Mouse (Mus musculus): ENCODE data around the gene Fam229a.

Gene Fam229a

DNA sequence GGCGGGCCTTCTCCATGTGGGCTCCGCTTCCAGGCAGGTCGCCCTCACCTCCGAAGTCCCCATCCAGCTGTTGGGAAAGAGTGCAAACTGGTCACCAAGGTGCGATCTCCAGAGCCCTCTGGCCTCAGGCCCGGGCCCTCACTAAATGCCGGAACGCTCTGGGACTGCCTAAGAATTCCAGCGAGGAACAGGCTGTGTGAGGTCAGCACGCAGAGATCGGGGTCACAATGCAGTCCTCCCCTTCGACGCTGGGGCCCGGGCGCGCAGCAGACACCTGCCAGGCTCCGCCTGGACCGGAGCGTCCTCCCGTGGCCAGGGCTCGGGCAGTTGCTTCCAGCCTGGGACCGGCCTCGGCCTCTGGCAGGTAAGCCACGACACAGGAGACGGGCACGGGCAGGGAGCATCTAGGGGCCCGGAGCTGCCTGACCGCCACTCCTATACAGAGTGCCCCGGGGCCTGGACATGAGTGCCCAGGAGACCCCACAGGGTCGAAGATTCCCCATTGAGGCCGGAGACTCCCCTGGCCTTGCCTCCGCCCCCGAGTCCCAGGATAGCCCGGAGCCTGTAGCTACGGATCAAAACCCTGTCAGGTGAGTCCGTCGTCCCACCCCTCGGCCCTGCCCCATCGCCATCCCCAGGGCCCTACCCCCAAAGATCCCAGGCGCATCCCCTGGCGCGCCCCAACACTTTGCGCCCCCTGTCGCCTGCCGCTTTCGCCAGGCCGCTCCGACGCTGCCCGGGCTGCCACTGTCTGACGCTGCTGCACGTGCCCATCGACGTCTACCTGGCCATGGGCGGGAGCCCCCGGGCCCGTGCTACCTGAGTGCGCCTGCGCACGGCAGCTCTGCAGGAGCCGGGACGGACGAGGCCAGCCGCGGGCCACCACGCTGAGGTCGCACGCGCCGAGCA lies at the start of gene Fam229a, which contains the start of gene Tssk3:
Gene Fam229a (plus strand): TSS at position 219 of the 909 bp plus-strand sequence.
Gene Tssk3 (minus strand): TSS at position 51 of the 909 bp plus-strand sequence.
- in situ Hi-C loops (cut with MboI; ENCODE audit: low pct_unique_long_range_greater_than_20kb in 1 of 2, low sequenced_read_pairs in 2 of 2, unreplicated experiment in 1 of 2): no loop called here

DNA sequence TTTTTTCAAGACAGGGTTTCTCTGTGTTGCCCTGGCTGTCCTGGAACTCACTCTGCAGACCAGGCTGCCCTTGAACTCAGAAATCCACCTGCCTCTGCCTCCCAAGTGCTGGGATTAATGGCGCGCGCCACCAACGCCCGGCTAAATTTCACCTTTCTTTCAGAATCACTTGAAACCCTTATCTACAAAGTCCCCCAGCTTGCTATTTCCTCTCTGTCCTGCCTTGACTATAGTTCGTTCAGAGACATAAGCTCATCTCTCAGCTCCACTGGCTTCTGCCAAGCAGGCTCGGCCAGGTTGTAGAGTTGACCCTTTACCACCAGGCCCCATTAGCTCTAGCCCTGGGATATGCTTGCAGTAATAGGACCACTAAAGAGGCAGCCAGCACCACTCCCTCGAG lies 43.6 kb upstream of the Fam229a start:
- in situ Hi-C loops (cut with MboI; ENCODE audit: low pct_unique_long_range_greater_than_20kb in 1 of 2, low sequenced_read_pairs in 2 of 2, unreplicated experiment in 1 of 2): no loop called here

DNA sequence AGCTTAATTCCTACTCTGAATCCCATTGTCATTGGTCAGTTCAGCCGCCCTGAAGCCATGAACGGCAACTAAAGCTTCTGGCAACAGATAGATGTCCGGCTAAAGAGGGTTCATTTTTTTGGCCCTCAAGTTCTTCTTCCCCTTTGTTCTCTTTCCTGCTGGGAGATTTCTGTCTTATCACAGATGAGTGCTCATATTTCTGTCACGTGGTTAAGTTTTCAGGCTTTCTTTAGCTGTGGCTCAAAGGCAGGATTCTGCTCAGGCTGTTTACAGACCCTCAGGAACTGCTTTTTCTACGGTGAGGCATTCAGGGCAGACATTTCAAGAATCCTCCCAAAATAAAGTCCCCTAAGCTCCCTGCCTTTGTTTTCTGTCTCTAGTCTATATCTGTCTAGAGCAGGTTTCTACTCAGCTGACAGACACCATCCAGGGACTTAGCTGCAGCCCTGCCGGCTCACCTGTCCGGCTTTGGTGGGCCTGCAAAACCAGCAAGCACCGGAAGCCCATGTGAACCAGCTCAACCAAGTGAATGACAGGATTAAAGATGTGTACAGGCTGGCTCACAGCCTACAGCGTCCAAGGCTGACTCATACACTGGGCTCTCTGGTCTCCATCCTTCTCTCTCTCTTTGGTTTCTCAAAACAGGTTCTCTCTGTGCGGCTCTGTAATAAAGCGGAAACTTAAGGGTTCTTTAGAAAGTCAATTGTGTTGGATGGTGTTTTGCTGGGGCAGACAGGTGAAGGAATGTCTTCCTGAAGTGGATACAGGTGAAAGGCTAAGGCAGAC lies 43.0 kb upstream of the Fam229a start:
- in situ Hi-C loops (cut with MboI; ENCODE audit: low pct_unique_long_range_greater_than_20kb in 1 of 2, low sequenced_read_pairs in 2 of 2, unreplicated experiment in 1 of 2): no loop called here

DNA sequence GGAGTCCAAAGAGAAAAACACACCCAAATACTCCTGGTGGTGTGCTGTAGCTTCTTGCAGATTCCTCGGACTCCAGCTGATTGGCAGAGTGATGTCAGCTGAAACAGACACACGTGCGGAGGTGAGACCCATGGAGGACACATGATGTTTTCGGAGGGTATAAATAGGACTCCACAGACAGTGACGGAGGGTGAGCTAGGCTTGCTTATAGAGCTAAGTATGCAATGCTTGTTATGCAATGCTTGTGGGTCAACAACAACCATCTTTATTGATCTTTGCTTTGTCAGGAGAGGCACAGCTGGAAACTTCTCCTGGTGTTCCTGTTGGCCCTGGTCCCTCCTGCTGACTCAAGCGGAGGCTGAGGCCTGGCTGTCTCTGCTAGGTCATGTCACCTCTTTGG lies 42.3 kb upstream of the Fam229a start:
- in situ Hi-C loops (cut with MboI; ENCODE audit: low pct_unique_long_range_greater_than_20kb in 1 of 2, low sequenced_read_pairs in 2 of 2, unreplicated experiment in 1 of 2): no loop called here

DNA sequence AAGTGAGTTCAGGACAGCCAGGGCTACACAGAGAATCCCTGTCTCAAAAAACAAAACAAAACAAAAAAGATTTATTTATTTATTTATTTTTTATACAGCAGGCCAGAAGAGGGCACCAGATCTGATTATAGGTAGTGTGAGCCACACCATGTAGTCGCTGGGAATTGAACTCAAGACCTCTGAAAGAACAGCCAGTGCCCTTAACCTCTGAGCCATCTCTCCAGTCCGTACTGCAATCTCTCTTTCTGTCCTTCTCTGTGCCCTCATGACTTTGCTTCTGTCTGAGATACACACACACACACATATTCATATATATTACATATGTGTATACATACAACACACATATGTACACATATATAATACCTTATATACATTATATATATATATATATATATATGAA lies 40.1 kb upstream of the Fam229a start:
- in situ Hi-C loops (cut with MboI; ENCODE audit: low pct_unique_long_range_greater_than_20kb in 1 of 2, low sequenced_read_pairs in 2 of 2, unreplicated experiment in 1 of 2): loop anchor here in 1 of 2 experiments (10.0 kb wide), 1 partner anchor 236 kb away; no protein-coding TSS in a partner anchor

DNA sequence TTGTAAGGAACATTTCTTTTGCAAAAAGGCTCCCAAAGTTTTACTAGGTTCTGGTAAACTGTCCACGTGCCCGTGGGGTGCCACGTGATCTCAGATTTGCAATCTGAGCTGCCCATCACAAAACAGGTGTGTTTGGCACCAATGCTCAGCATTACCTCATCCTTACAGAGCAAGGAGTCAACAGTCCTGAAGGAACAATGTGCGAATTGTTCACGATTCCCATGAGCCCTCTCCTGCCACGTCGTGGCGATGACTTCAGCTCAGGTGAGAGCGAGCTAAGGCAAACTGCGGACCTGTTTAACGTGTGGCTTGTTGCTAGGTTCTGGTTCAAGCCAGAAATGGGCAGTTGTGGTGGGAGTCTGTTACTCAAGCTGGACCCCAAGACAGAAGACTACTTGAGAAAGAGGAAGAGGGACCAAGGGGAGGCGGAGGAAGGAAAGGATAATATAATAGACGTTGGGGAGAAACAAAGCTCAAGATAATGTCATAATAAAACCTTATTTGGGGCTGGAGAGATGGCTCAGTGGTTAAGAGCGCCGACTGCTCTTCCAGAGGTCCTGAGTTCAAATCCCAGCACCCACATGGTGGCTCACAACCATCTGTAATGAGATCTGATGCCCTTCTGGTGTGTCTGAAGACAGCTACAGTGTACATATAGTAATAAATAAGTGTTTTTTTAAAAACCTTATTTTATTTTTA lies 39.4 kb upstream of the Fam229a start:
- in situ Hi-C loops (cut with MboI; ENCODE audit: low pct_unique_long_range_greater_than_20kb in 1 of 2, low sequenced_read_pairs in 2 of 2, unreplicated experiment in 1 of 2): loop anchor here in 1 of 2 experiments (10.0 kb wide), 1 partner anchor 237 kb away; no protein-coding TSS in a partner anchor

DNA sequence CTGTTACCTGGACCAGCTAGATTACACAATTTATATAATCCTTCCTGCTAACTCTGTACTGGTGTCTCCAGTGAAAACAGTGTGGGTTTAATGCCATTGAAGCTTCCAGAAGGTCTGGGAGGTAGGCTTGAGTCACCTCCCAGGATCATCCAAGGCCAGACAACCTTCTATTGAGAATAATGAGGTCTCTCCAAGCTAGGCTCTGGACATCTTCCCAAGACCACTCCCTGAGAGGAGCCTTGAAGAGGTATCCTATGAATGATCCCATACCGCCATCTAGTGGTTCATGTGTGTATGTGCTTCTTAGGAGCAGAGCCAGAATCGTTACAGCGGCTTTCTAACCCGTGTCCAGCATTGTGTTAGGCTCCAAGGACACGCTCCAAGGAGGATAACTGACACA lies 35.7 kb upstream of the Fam229a start:
- in situ Hi-C loops (cut with MboI; ENCODE audit: low pct_unique_long_range_greater_than_20kb in 1 of 2, low sequenced_read_pairs in 2 of 2, unreplicated experiment in 1 of 2): loop anchor here (5.0 to 10.0 kb wide), 3 partner anchors 103 to 240 kb away; no protein-coding TSS in a partner anchor

DNA sequence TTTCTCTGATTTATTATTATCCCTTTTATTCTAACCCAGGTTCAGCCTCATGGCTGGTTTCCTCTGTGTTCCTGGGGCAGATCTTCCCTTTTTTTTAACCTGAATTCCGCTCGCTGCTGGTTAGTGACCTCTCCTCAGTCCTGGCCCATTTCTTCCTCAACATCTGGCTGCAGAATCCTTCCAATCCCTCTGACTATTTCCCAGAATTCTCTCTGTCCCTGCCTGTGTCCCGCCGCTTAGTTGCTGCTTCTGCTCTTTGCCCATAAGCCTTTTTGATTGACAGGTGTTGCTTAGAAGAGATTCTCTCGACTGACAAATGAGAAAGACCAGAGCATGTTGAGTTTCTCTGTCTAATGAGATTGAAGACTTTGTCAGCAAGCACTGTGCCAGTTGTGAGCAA lies 34.9 kb upstream of the Fam229a start:
- in situ Hi-C loops (cut with MboI; ENCODE audit: low pct_unique_long_range_greater_than_20kb in 1 of 2, low sequenced_read_pairs in 2 of 2, unreplicated experiment in 1 of 2): loop anchor here (5.0 to 10.0 kb wide), 3 partner anchors 104 to 241 kb away; no protein-coding TSS in a partner anchor

DNA sequence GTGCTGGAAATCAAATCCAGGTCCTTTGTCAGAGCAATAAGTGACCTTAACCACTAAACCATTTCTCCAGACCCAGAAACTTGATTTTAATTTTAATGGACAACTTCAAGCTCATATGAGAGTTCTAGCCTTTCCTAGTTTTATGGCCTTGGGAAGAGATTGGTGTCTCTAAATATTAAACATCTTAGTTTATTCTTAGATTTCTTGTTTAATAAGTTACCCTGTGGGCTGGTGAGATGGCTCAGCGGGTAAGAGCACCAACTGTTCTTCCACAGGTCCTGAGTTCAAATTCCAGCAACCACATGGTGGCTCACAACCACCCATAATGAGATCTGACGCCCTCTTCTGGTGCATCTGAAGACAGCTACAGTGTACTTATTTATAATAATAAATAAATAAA lies 33.7 kb upstream of the Fam229a start:
- in situ Hi-C loops (cut with MboI; ENCODE audit: low pct_unique_long_range_greater_than_20kb in 1 of 2, low sequenced_read_pairs in 2 of 2, unreplicated experiment in 1 of 2): loop anchor here (5.0 to 10.0 kb wide), 3 partner anchors 105 to 243 kb away; no protein-coding TSS in a partner anchor

DNA sequence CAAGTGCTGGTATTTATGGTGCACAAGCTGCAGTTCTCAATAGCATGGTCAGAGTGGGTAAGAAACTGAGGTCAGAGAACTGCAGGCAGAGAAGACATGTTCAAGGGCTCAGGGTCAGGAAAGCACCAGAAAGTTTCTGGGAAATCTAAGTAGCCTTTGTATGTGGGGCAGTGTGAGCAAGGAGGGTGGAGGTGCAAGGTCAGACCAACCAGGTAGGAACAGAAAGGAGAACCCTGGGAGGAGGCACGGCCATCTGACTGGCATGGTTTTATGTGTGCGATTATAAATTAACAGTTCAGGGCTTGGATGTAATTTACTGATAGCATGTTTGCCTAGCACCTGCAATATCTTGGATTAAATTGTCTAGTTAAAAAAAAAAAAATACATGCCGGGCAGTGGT lies 31.3 kb upstream of the Fam229a start:
- in situ Hi-C loops (cut with MboI; ENCODE audit: low pct_unique_long_range_greater_than_20kb in 1 of 2, low sequenced_read_pairs in 2 of 2, unreplicated experiment in 1 of 2): loop anchor here (5.0 to 10.0 kb wide), 3 partner anchors 107 to 245 kb away; no protein-coding TSS in a partner anchor

DNA sequence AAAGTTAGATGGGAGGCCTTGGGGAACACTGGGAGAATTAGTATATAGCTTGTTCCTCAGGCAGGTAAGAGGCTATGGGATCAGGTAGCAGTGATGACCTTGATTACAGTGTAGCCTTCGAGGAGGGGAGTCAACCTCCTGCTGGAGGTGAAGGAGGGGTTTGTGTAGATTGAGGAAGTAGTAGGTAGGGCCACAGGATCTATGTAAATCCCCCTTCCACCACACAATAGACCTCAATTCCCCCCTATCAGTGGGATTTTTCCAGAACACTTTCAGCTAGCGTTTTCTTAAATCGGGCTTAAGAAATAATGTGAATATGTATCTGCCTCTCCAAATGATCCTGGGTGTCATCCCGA lies 30.2 kb upstream of the Fam229a start:
- in situ Hi-C loops (cut with MboI; ENCODE audit: low pct_unique_long_range_greater_than_20kb in 1 of 2, low sequenced_read_pairs in 2 of 2, unreplicated experiment in 1 of 2): no loop called here

DNA sequence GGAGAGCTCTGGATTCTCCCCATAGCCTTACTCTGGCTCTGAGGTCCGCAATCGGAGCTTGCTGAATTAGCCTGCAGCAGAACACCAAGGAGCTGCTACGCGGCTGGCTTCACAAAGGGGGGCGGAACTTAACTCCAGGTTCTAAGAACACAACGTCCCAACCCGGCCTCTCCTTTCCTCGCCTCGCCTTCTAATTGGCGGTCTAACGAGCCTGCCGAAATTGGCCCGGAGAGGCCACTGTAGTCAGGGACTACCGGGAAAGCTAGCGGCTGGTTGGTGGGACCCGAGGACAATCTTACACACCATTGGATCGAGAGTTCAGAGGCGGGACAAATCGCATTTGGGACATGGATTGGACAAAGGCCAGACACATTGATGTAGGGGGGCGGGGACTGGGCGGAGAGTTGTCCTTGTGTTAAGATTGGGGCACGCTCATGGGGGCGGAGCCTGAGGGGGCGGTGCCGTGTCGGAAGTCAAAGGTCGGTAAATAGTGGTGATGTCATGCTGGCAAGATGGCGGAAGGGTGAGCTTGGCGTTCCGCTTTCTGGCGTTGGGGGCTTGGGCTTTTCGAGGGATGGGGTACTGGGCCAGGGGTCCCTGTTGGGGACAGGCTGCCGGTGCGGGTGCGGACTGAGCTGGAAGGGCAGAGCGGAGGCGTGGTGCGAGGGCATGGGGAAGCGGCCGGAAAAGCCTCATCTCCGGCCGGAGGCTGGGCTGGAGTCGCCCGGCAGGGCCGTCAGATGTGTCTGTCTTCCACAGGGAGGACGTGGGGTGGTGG lies 29.6 kb upstream of the Fam229a start, which contains the start of gene Bsdc1:
Gene Bsdc1 (plus strand): TSS at position 399 of the 778 bp plus-strand sequence.
- in situ Hi-C loops (cut with MboI; ENCODE audit: low pct_unique_long_range_greater_than_20kb in 1 of 2, low sequenced_read_pairs in 2 of 2, unreplicated experiment in 1 of 2): no loop called here

DNA sequence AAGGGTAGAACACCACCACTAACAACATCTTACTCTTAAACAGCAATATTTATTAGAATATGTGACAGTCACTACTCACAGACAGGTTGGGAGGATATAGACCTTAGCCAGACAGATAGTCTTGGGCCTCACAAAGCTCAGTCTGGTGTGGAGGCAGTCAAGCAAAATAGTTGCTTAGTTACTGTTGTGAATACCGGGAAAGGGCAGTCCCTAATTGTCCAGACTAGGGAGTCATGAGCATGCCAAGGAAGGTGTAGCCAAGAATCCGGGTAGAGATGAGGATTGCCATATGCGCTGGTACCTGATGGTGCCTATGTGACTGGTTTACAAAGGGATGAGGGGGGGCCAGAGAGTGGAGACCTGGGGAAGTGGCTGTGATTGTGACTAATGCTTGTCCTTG lies 28.9 kb upstream of the Fam229a start:
- in situ Hi-C loops (cut with MboI; ENCODE audit: low pct_unique_long_range_greater_than_20kb in 1 of 2, low sequenced_read_pairs in 2 of 2, unreplicated experiment in 1 of 2): no loop called here

DNA sequence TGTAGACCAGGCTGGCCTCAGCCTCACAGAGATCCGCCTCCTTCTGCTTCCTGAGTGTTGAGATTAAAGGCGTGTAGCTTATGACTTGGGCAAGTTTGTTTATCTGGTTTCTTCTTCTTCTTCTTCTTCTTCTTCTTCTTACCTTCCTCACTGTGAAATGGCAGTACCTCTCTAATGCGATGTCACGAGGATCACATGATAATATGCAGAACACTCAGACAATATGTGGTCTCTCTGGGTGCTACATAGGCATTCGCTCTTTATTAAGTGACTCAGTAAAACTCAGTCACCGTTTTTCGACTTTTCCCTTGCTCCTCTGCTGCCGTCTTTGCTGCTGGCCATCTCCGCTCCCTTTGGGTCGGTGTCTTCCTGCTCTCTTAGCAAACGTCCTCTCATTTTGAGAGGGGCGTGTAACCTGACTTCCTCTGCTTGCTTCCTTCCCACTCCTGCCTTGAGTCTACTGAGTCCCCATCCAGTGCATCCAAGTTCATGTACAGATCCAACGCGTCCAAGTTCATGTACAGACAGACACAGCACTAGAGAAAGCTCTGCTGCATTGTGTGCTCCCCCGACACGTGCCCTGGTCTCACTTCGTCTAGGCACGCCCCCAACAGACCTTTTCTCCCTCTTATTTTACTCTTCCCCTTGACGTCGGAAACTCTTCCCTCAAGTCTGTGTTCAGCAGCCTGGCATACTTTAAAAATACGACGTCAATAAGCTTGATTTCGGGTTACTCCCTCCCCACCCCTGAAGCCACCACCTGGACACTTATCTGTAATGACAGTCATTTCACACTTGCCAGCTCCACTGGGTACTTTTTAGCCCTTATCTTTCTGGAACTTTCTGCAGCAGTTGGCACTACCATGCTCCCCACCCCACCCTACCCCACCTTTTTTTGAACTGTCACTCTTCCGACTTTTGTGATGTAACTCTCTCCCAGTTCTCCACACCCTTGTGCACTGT lies 27.6 kb upstream of the Fam229a start:
- in situ Hi-C loops (cut with MboI; ENCODE audit: low pct_unique_long_range_greater_than_20kb in 1 of 2, low sequenced_read_pairs in 2 of 2, unreplicated experiment in 1 of 2): no loop called here

DNA sequence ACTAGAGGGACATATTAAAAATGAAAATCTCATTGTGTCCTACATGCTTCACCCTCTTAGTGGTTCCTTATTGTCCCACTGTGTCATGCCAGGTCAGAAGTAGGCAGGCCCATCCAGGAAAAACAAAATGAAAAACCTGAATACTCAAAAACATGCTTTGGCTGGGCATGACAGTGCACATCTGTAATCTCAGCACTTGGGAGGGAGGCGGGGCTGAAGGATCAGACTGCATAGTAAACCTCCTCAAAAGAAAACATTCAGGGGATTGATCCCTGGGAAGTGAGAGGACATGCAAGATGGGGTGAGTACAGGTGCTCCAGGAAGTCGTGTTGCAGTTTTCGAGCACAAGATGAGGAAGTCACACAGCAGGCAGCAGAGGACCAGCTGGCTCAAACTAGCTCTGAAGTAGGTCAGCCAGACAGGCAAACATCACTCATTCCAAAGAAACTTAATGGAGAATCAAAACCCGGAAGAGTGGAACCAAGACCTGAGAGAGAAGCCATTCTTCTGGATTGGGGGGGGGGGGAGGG lies 26.6 kb upstream of the Fam229a start:
- in situ Hi-C loops (cut with MboI; ENCODE audit: low pct_unique_long_range_greater_than_20kb in 1 of 2, low sequenced_read_pairs in 2 of 2, unreplicated experiment in 1 of 2): no loop called here

DNA sequence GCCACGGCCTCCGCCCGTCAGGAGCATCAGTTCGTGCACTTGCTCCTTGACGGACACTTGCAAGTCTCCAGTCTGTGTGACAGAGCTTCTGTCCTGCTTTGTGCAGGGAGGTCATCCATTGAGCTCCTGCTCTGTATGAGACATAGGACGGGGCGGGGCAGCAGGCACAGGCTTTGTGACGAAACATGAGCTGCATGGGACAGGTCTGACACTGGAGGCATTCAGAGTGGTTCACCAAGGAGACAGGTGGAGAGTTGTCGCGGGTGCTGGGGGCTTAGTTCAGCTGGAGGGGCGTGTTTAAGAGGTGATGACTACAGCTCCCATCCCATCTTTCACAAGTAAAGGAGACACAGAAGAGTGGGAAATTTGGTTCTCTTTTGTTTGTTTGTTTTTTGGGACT lies 14.9 kb upstream of the Fam229a start:
- in situ Hi-C loops (cut with MboI; ENCODE audit: low pct_unique_long_range_greater_than_20kb in 1 of 2, low sequenced_read_pairs in 2 of 2, unreplicated experiment in 1 of 2): no loop called here

DNA sequence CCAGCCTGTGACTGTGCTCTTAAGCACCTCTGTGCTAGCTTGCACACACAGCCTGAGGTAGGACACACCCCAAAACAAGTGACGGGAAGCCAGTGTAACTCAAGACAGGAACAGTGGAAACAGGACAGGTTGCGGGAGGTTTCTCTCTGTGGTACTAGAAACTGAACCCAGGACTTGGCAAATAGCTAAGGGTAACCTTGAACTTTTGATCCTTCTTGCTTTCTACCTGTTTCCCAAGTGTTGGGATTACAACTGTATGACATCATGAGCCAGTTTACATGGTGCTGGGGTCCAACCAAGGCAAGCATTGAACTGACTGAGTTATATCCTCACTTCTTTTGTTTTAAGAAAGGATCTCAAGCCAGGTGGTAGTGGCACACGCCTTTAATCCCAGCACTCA lies 11.1 kb upstream of the Fam229a start:
- in situ Hi-C loops (cut with MboI; ENCODE audit: low pct_unique_long_range_greater_than_20kb in 1 of 2, low sequenced_read_pairs in 2 of 2, unreplicated experiment in 1 of 2): no loop called here

Data from mouse embryonic stem cell (cell line).